Mouse (Mus musculus): ENCODE measurements around the gene Brd4. TPM values are rescaled to one million over a fixed set of nuclear protein-coding genes. Genes with fewer than 3 reads are reported as not detected.

The Brd4 gene
- polyA plus RNA-seq, 2 experiments, result 80.0 to 97.3 TPM

DNA sequence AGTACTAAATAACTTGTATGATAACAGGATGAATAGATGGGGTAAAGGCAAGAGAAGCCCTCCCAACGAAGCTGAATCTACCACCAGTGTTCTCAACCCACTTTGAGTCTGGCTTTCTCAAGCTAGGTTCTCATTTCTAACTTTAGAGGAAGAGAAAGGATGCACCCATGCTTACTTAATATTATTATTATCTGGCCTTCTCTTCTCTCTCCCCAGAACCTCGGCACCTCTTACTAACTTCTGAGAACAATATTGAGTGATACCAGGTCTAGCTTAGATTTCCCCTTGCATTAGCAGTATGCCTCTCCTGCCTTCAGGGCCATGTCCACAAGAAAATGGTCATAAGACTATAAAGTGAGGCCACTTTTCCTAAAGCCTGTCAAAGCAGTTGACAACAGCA lies 16.4 kb downstream of the Brd4 start:
- H3K4me2 ChIP-seq (replicated peaks; ENCODE audit: low read depth, low read length, severe bottlenecking), result no peak overlapping the region
- no peaks in the 10 kb centered on the region; the same call in 1 of the 2 replicates for H3K4me1 ChIP-seq (ENCODE audit: control insufficient read depth, insufficient read depth, low read length)
- no peak overlapping the region for H3K27ac ChIP-seq (replicated peaks; ENCODE audit: low read depth, low read length)
- H3K9ac ChIP-seq (ENCODE audit: low read depth, low read length, severe bottlenecking), result no peak overlapping the region
- 93% methylated on average over 2 of the region's 2 CpGs for whole genome bisulfite sequencing
- H3K4me3 ChIP-seq (replicated peaks; ENCODE audit: low read length), result no peak overlapping the region
- DNase-seq (ENCODE audit: low spot score) (no peak), ATAC-seq (ENCODE audit: low FRiP score, low read depth) (no peak)
- TF ChIP-seq POLR2A (IDR thresholded peaks at IDR 0.05; ENCODE audit: borderline replicate concordance, extremely low read depth, insufficient read depth, insufficient read length), result no peak
- peaks cover 3% of the 10 kb centered on the region; the same call in 1 of the 2 replicates for H3K36me3 ChIP-seq (ENCODE audit: control insufficient read depth, insufficient read depth, low read length)
- no peaks in the 10 kb centered on the region for H3K27me3 ChIP-seq (ENCODE audit: control insufficient read depth, insufficient read depth, low read length)
- no peaks in the 10 kb centered on the region for H3K9me3 ChIP-seq (ENCODE audit: control insufficient read depth, low read length)

DNA sequence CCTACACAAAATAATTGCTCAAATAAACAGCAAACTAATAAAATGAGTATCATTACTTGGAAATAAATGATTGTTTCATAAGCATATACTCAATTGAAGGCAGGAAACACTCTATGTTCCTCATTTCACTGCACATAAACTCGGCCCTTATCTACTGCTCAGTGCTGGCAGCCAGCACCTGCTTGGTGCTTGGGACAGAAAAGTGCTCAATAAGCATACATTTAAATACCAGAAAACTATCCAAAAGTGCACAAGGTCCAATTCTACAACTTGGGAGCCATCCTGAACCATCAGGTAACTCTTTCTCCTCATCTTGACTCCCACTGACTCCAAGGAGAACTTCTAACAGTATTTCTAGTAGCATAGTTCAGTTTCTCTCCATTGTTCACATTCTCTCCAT lies 16.9 kb downstream of the Brd4 start:
- H3K27ac ChIP-seq (replicated peaks; ENCODE audit: low read depth, low read length), result no peak overlapping the region
- no peaks in the 10 kb centered on the region for H3K27me3 ChIP-seq (ENCODE audit: control insufficient read depth, insufficient read depth, low read length)
- peaks cover 3% of the 10 kb centered on the region; the same call in 1 of the 2 replicates for H3K36me3 ChIP-seq (ENCODE audit: control insufficient read depth, insufficient read depth, low read length)
- H3K9me3 ChIP-seq (ENCODE audit: control insufficient read depth, low read length), result no peaks in the 10 kb centered on the region
- DNase-seq (ENCODE audit: low spot score) (no peak), ATAC-seq (ENCODE audit: low FRiP score, low read depth) (no peak)
- H3K4me3 ChIP-seq (replicated peaks; ENCODE audit: low read length), result no peak overlapping the region
- H3K9ac ChIP-seq (ENCODE audit: low read depth, low read length, severe bottlenecking), result no peak overlapping the region
- WGBS, result 92% methylated on average over 1 of the region's 1 CpGs
- H3K4me2 ChIP-seq (replicated peaks; ENCODE audit: low read depth, low read length, severe bottlenecking), result no peak overlapping the region
- TF ChIP-seq POLR2A (IDR thresholded peaks at IDR 0.05; ENCODE audit: borderline replicate concordance, extremely low read depth, insufficient read depth, insufficient read length), result no peak
- H3K4me1 ChIP-seq (ENCODE audit: control insufficient read depth, insufficient read depth, low read length), result no peaks in the 10 kb centered on the region; the same call in 1 of the 2 replicates

GRCm38 (mm10) chr17:32263672-32264071 lies 20.9 kb downstream of the Brd4 start:
- TF ChIP-seq POLR2A (IDR thresholded peaks at IDR 0.05; ENCODE audit: borderline replicate concordance, extremely low read depth, insufficient read depth, insufficient read length), result no peak
- DNase-seq (ENCODE audit: low spot score) (peak; percentile 56), ATAC-seq (ENCODE audit: low FRiP score, low read depth) (no peak)
- Histone ChIP-seq H3K27ac (replicated peaks; ENCODE audit: low read depth, low read length) (no peak overlapping the region), H3K36me3 (ENCODE audit: control insufficient read depth, insufficient read depth, low read length) (no peaks in the 10 kb centered on the region), H3K9me3 (ENCODE audit: control insufficient read depth, low read length) (no peaks in the 10 kb centered on the region), H3K9ac (ENCODE audit: low read depth, low read length, severe bottlenecking) (no peak overlapping the region), H3K4me3 (replicated peaks; ENCODE audit: low read length) (no peak overlapping the region), H3K27me3 (ENCODE audit: control insufficient read depth, insufficient read depth, low read length) (no peaks in the 10 kb centered on the region), H3K4me1 (ENCODE audit: control insufficient read depth, insufficient read depth, low read length) (no peaks in the 10 kb centered on the region; the same call in 1 of the 2 replicates), H3K4me2 (replicated peaks; ENCODE audit: low read depth, low read length, severe bottlenecking) (no peak overlapping the region)
- WGBS, result 69% methylated on average over 2 of the region's 2 CpGs

- Histone ChIP-seq H3K27me3 (ENCODE audit: control insufficient read depth, insufficient read depth, low read length) (no peaks in the 10 kb centered on the region), H3K9ac (ENCODE audit: low read depth, low read length, severe bottlenecking) (no peak overlapping the region), H3K4me3 (replicated peaks; ENCODE audit: low read length) (no peak overlapping the region), H3K27ac (replicated peaks; ENCODE audit: low read depth, low read length) (no peak overlapping the region), H3K4me1 (ENCODE audit: control insufficient read depth, insufficient read depth, low read length) (no peaks in the 10 kb centered on the region; the same call in 1 of the 2 replicates), H3K36me3 (ENCODE audit: control insufficient read depth, insufficient read depth, low read length) (no peaks in the 10 kb centered on the region), H3K4me2 (replicated peaks; ENCODE audit: low read depth, low read length, severe bottlenecking) (no peak overlapping the region), H3K9me3 (ENCODE audit: control insufficient read depth, low read length) (no peaks in the 10 kb centered on the region)
- ATAC-seq (ENCODE audit: low FRiP score, low read depth) (no peak), DNase-seq (ENCODE audit: low spot score) (no peak)
- no peak for TF ChIP-seq POLR2A (IDR thresholded peaks at IDR 0.05; ENCODE audit: borderline replicate concordance, extremely low read depth, insufficient read depth, insufficient read length)
- WGBS, result 95% methylated on average over 8 of the region's 8 CpGs
Measured at GRCm38 (mm10) chr17:32262831-32263559, 21.5 kb downstream of the Brd4 start.

- DNase-seq (ENCODE audit: low spot score) (no peak), ATAC-seq (ENCODE audit: low FRiP score, low read depth) (no peak)
- Histone ChIP-seq H3K4me3 (replicated peaks; ENCODE audit: low read length) (no peak overlapping the region), H3K36me3 (ENCODE audit: control insufficient read depth, insufficient read depth, low read length) (no peaks in the 10 kb centered on the region), H3K4me2 (replicated peaks; ENCODE audit: low read depth, low read length, severe bottlenecking) (no peak overlapping the region), H3K27me3 (ENCODE audit: control insufficient read depth, insufficient read depth, low read length) (no peaks in the 10 kb centered on the region), H3K4me1 (ENCODE audit: control insufficient read depth, insufficient read depth, low read length) (no peaks in the 10 kb centered on the region; the same call in 1 of the 2 replicates), H3K27ac (replicated peaks; ENCODE audit: low read depth, low read length) (no peak overlapping the region), H3K9ac (ENCODE audit: low read depth, low read length, severe bottlenecking) (no peak overlapping the region), H3K9me3 (ENCODE audit: control insufficient read depth, low read length) (no peaks in the 10 kb centered on the region)
- TF ChIP-seq POLR2A (IDR thresholded peaks at IDR 0.05; ENCODE audit: borderline replicate concordance, extremely low read depth, insufficient read depth, insufficient read length), result no peak
- 100% methylated on average over 2 of the region's 2 CpGs for WGBS
Measured at GRCm38 (mm10) chr17:32258869-32259268, 25.7 kb downstream of the Brd4 start.
